Mouse (Mus musculus): ENCODE results near the gene Bckdhb.

DNA sequence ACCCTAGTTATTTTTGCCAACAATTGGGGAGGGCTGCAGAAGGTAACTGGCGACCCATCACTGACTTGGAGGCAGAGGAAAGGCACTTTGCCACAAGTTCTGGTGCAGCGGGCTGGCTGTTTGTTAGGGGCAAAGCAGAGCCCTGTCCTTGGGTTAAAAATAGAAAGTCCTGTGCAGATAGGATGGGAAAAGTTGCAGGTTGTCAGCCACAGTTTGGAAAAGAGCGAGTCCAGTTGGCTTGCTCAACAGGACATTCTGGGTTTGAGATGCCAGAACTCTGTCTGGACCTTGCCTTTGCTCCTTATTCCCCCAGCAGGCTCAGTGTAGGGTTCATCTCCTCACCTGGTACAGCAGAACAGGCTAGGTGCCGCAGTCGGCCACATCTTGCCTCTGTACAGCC lies 200.1 kb downstream of the Bckdhb start:
- no peak for TF ChIP-seq CHD2 (IDR thresholded peaks at IDR 0.05; ENCODE audit: low read depth, low read length)
- no peak for TF ChIP-seq MAFK (IDR thresholded peaks at IDR 0.05; ENCODE audit: insufficient read depth, low read depth, low read length)
- TF ChIP-seq HCFC1 (IDR thresholded peaks at IDR 0.05; ENCODE audit: borderline replicate concordance, insufficient read depth, low read length) = no peak
- no peak for TF ChIP-seq ZNF384 (IDR thresholded peaks at IDR 0.05; ENCODE audit: low read depth, low read length)
- TF ChIP-seq ZC3H11A (IDR thresholded peaks at IDR 0.05; ENCODE audit: borderline replicate concordance, low read depth, low read length) = no peak

Data from ES-E14 (cell line).